ENCODE assay signal across 10 mouse cellular contexts in the genomic region with DNA sequence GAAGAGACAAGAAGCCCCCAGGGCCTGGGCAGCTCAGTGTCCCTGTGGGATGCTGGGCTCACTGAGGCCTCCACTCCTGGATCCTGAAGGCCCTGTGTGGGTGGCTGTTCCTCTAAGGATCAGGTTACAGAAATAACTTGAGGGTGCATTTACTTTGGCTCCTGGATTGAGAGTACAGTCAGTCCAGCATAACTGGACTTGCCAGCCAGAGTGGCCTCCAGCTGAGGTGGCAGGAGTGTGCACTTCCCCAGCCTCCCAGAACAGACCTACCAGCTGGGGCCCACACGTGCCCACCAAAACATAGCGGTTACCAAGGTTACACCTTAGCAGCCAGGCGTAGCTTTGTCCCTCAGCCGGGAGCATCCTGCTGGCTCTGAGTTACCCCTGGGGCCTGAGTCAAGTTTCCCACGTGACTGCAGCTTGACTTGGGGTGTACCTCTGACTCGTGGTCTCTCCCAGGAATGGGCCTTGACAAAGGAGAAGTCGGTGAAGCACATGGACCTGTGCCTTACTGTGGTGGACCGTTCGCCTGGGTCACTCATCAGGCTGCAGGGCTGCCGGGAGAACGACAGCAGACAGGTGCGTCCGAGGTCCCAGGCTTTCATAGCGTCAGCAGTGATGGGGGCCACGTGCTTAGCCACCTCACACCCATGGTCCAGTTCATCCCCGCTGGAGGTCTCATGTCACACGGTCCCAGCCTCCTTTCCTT.
DNase-seq lines count a peak whose midpoint lies in the region; ATAC-seq lines count a peak whose summit lies in the region.
"Had no signal": no experiment of that assay in that cellular context is flagged by ENCODE, and none has a peak within 500 bp of the region (broad histone marks: within the 10 kb centered on the region; RNA-seq: fewer than 3 reads in every experiment).

No protein-coding gene starts in this region.

- WGBS in kidney, embryonic 14.5 days, result 57% methylated on average over 17 of the region's 17 CpGs
- 70% methylated on average over 17 of the region's 17 CpGs for WGBS in neural tube, embryonic 13.5 days

- H3K36me3 ChIP-seq in kidney, embryonic 14.5 days (ENCODE audit: control insufficient read depth, insufficient read depth, low read length), result peaks cover 51% of the 10 kb centered on the region
- H3K36me3 ChIP-seq in neural tube, embryonic 13.5 days, result peaks cover 94% of the 10 kb centered on the region

- DNase-seq in kidney, adult 8-10 months, result no peak
- DNase-seq in neural tube, embryonic 10.5 days (ENCODE audit: extremely low spot score, low spot score), result no peak
- DNase-seq in lung, postnatal 25 days (ENCODE audit: low spot score), result peak; percentile 21
- no peak for DNase-seq in right cerebral cortex, adult 2 months (ENCODE audit: low spot score in 2 of 2)
- no peak for DNase-seq in heart, postnatal 4 days
- DNase-seq in adipocyte (ENCODE audit: low spot score), result no peak
- DNase-seq: cerebellum, adult 9-11 months had no signal

- H3K4me2 ChIP-seq in kidney, embryonic 14.5 days (replicated peaks; ENCODE audit: low read depth, low read length), result no peak overlapping the region
- no peak overlapping the region for H3K4me2 ChIP-seq in neural tube, embryonic 13.5 days

- no peaks in the 10 kb centered on the region for H3K27me3 ChIP-seq in kidney, embryonic 14.5 days (ENCODE audit: control insufficient read depth, insufficient read depth, low read length)
- H3K27me3 ChIP-seq in neural tube, embryonic 13.5 days, result no peaks in the 10 kb centered on the region

- H3K9me3 ChIP-seq in kidney, embryonic 14.5 days (ENCODE audit: control insufficient read depth, low read length), result no peaks in the 10 kb centered on the region
- no peaks in the 10 kb centered on the region for H3K9me3 ChIP-seq in neural tube, embryonic 13.5 days

- H3K9ac ChIP-seq in kidney, embryonic 14.5 days (ENCODE audit: low read depth, low read length), result no peak overlapping the region
- H3K9ac ChIP-seq in neural tube, embryonic 13.5 days, result no peak overlapping the region

- H3K4me3 ChIP-seq in kidney, embryonic 14.5 days (ENCODE audit: low read length), result no peak overlapping the region
- no peak overlapping the region for H3K4me3 ChIP-seq in neural tube, embryonic 13.5 days

- 0 out of 2 replicates have a peak overlapping the region, but pooled peaks have one; percentile 11 for H3K27ac ChIP-seq in kidney, embryonic 14.5 days (ENCODE audit: low read depth, low read length)
- 0 out of 2 replicates have a peak overlapping the region, but pooled peaks have one; percentile 42 for H3K27ac ChIP-seq in neural tube, embryonic 13.5 days (replicated peaks)

- peaks cover 9% of the 10 kb centered on the region; the same call in 1 of the 2 replicates for H3K4me1 ChIP-seq in kidney, embryonic 14.5 days (ENCODE audit: control insufficient read depth, insufficient read depth, low read length)
- H3K4me1 ChIP-seq in neural tube, embryonic 13.5 days (replicated peaks), result peaks cover 14% of the 10 kb centered on the region

- ATAC-seq in kidney, embryonic 14.5 days (ENCODE audit: low FRiP score, low TSS enrichment), result peak; percentile 91
- ATAC-seq in neural tube, embryonic 13.5 days (ENCODE audit: low read depth), result peak; percentile 60
- ATAC-seq: CD4-positive, CD25-positive, alpha-beta regulatory T cell, adult 4 months had no signal
